Mouse (Mus musculus): ENCODE results near the gene Abhd2. TPM values are rescaled to one million over a fixed set of nuclear protein-coding genes. Genes with fewer than 3 reads are reported as not detected.
A peak's percentile ranks its signal among the peaks of the same experiment; 100 is the strongest.

The Abhd2 gene
- polyA plus RNA-seq, 1 experiment = 43.5 TPM

- TF ChIP-seq CTCF (IDR thresholded peaks at IDR 0.05; ENCODE audit: extremely low read depth, insufficient read depth, low read length) (no peak), POLR2A (IDR thresholded peaks at IDR 0.05; ENCODE audit: extremely low read depth, insufficient read depth, low read length) (no peak)
- Histone ChIP-seq H3K27ac (ENCODE audit: insufficient read depth, low read length) (no peak overlapping the region), H3K4me1 (ENCODE audit: control insufficient read depth, insufficient read depth, low read length) (no peaks in the 10 kb centered on the region; the same call in none of the 2 replicates), H3K4me3 (ENCODE audit: insufficient read depth, low read length) (no peak overlapping the region)
Observed at GRCm38 (mm10) chr7:79258981-79259542, 13.9 kb upstream of the Abhd2 start.

GRCm38 (mm10) chr7:79262478-79262877, 10.5 kb upstream of the Abhd2 start:
- no peak for TF ChIP-seq POLR2A (IDR thresholded peaks at IDR 0.05; ENCODE audit: extremely low read depth, insufficient read depth, low read length)
- TF ChIP-seq CTCF (IDR thresholded peaks at IDR 0.05; ENCODE audit: extremely low read depth, insufficient read depth, low read length) = no peak
- no peak overlapping the region for H3K4me3 ChIP-seq (ENCODE audit: insufficient read depth, low read length)
- no peak overlapping the region for H3K27ac ChIP-seq (ENCODE audit: insufficient read depth, low read length)
- no peaks in the 10 kb centered on the region for H3K4me1 ChIP-seq (ENCODE audit: control insufficient read depth, insufficient read depth, low read length)

GRCm38 (mm10) chr7:79263776-79264175, 9.2 kb upstream of the Abhd2 start:
- Histone ChIP-seq H3K4me3 (ENCODE audit: insufficient read depth, low read length) (no peak overlapping the region), H3K4me1 (ENCODE audit: control insufficient read depth, insufficient read depth, low read length) (no peaks in the 10 kb centered on the region), H3K27ac (ENCODE audit: insufficient read depth, low read length) (no peak overlapping the region)
- no peak for TF ChIP-seq CTCF (IDR thresholded peaks at IDR 0.05; ENCODE audit: extremely low read depth, insufficient read depth, low read length)
- TF ChIP-seq POLR2A (IDR thresholded peaks at IDR 0.05; ENCODE audit: extremely low read depth, insufficient read depth, low read length) = no peak

GRCm38 (mm10) chr7:79266228-79266627, 6.8 kb upstream of the Abhd2 start:
- TF ChIP-seq CTCF (IDR thresholded peaks at IDR 0.05; ENCODE audit: extremely low read depth, insufficient read depth, low read length) (no peak), POLR2A (IDR thresholded peaks at IDR 0.05; ENCODE audit: extremely low read depth, insufficient read depth, low read length) (no peak)
- Histone ChIP-seq H3K27ac (ENCODE audit: insufficient read depth, low read length) (no peak overlapping the region), H3K4me1 (ENCODE audit: control insufficient read depth, insufficient read depth, low read length) (peaks cover 6% of the 10 kb centered on the region), H3K4me3 (ENCODE audit: insufficient read depth, low read length) (no peak overlapping the region)

- Histone ChIP-seq H3K4me3 (ENCODE audit: insufficient read depth, low read length) (no peak overlapping the region), H3K27ac (ENCODE audit: insufficient read depth, low read length) (no peak overlapping the region), H3K4me1 (ENCODE audit: control insufficient read depth, insufficient read depth, low read length) (peaks cover 11% of the 10 kb centered on the region)
- TF ChIP-seq CTCF (IDR thresholded peaks at IDR 0.05; ENCODE audit: extremely low read depth, insufficient read depth, low read length) = no peak
- no peak for TF ChIP-seq POLR2A (IDR thresholded peaks at IDR 0.05; ENCODE audit: extremely low read depth, insufficient read depth, low read length)
Observed at GRCm38 (mm10) chr7:79267690-79268388, 5.2 kb upstream of the Abhd2 start.

- Histone ChIP-seq H3K27ac (ENCODE audit: insufficient read depth, low read length) (no peak overlapping the region), H3K4me1 (ENCODE audit: control insufficient read depth, insufficient read depth, low read length) (peaks cover 11% of the 10 kb centered on the region), H3K4me3 (ENCODE audit: insufficient read depth, low read length) (no peak overlapping the region)
- TF ChIP-seq POLR2A (IDR thresholded peaks at IDR 0.05; ENCODE audit: extremely low read depth, insufficient read depth, low read length) (no peak), CTCF (IDR thresholded peaks at IDR 0.05; ENCODE audit: extremely low read depth, insufficient read depth, low read length) (no peak)
Observed at GRCm38 (mm10) chr7:79268897-79269296, 4.1 kb upstream of the Abhd2 start.

- peaks cover 11% of the 10 kb centered on the region for H3K4me1 ChIP-seq (ENCODE audit: control insufficient read depth, insufficient read depth, low read length)
- TF ChIP-seq POLR2A (IDR thresholded peaks at IDR 0.05; ENCODE audit: extremely low read depth, insufficient read depth, low read length) = no peak
- TF ChIP-seq CTCF (IDR thresholded peaks at IDR 0.05; ENCODE audit: extremely low read depth, insufficient read depth, low read length) = no peak
- no peak overlapping the region for H3K4me3 ChIP-seq (ENCODE audit: insufficient read depth, low read length)
- H3K27ac ChIP-seq (ENCODE audit: insufficient read depth, low read length) = no peak overlapping the region
Observed at GRCm38 (mm10) chr7:79269411-79269810, 3.6 kb upstream of the Abhd2 start.

- H3K4me3 ChIP-seq (ENCODE audit: insufficient read depth, low read length) = no peak overlapping the region
- TF ChIP-seq CTCF (IDR thresholded peaks at IDR 0.05; ENCODE audit: extremely low read depth, insufficient read depth, low read length) (no peak), POLR2A (IDR thresholded peaks at IDR 0.05; ENCODE audit: extremely low read depth, insufficient read depth, low read length) (no peak)
- H3K27ac ChIP-seq (ENCODE audit: insufficient read depth, low read length) = peak overlapping the region; percentile 83; the same call in 1 of the 2 replicates
- peaks cover 11% of the 10 kb centered on the region for H3K4me1 ChIP-seq (ENCODE audit: control insufficient read depth, insufficient read depth, low read length)
Observed at GRCm38 (mm10) chr7:79269866-79270265, 3.1 kb upstream of the Abhd2 start.

GRCm38 (mm10) chr7:79270961-79271387, 2.0 kb upstream of the Abhd2 start:
- Histone ChIP-seq H3K4me1 (ENCODE audit: control insufficient read depth, insufficient read depth, low read length) (peaks cover 13% of the 10 kb centered on the region), H3K4me3 (ENCODE audit: insufficient read depth, low read length) (no peak overlapping the region), H3K27ac (ENCODE audit: insufficient read depth, low read length) (peak overlapping the region; percentile 76; the same call in 1 of the 2 replicates)
- TF ChIP-seq CTCF (IDR thresholded peaks at IDR 0.05; ENCODE audit: extremely low read depth, insufficient read depth, low read length) = no peak
- no peak for TF ChIP-seq POLR2A (IDR thresholded peaks at IDR 0.05; ENCODE audit: extremely low read depth, insufficient read depth, low read length)
